Mouse (Mus musculus): ENCODE results near the gene Gm20388.
A peak's percentile ranks its signal among the peaks of the same experiment; 100 is the strongest.

Gene Gm20388

DNA sequence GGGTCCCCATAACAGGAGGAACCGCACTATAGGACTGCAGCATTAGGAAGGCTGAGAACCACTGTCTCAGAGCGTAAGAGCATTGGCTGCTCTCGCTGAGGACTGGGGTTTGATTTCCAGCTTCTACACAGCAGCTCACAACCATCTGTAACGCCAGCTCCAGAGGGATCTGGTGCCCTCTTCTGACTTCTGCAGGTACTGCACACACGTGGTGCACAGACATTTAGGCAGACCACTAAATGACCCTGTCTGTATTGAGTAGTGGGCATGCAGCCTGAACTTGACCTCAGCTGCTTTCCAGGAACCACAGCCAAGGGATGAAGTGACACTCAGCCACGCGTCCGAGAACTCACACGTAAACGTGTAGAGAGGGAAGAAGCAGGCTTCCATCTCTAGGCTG, 3912.5 kb downstream of the Gm20388 start:
- peak in 1 of 2 experiments; percentile 11 for DNase-seq

DNA sequence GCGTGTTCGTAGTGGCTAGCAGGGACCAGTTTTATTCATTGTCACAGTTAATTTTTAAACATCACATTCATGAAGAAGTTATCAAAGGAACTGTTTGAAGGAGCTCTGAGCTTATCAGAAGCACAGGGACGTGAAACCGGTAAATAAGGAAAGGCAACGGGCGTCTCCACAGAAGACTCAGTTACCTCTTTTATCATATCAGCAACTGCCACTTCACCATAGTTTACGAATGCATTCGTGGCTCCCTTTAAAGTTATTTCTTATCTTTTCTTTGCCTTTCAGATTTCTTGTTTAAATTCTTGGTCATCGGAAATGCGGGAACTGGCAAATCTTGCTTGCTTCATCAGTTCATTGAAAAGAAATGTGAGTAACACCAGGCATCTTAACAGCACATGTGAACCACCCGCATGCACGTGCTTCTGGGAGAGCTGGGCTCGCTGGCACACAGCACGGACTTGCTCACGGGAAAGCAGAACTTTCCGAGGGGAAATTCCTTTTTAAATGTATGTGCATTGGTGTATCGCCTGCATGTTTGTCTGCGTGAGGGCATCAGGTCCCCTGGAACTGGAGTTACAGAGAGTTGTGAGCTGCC, 3913.0 kb downstream of the Gm20388 start:
- no peak for DNase-seq

DNA sequence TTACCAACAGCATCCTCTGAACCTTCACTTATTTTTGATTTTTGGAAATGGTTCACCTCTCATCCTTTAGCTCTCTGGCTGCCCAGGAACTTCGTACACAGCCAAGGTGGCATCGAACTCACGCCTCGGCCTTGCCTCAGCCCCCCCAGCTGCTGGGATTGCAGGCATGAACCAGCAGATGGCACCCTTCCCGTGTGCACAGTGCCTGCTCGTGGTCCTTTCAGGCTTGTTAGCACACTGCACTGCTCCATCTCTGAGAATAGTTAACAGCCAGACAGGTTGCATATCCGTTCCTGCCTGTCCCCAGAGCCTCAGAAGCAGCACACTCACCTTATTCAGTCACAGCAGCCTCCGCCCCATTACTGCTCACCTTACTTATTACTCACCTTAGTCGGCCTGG, 3915.4 kb downstream of the Gm20388 start:
- peak; percentile 48 to 72 for DNase-seq

DNA sequence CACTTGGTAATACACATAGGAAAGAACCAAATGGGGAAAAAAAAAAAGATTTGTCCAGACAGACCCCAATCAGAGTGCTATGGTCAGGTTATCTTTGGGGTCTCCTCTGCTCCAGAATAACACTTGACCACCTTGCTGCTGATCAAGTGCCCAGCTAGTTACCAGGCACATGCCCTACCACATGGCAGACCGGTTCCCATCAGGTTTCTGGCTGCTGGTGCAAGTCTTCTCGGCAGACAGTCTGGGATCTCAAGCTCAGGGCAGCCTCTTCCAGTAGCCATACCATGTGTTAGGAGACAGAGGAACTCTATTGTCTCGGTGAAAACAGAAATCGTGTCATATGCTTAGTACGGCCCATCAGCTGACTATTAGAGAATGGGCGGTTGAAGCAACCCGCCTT, 3916.1 kb downstream of the Gm20388 start:
- peak; percentile 53 to 66 for DNase-seq

DNA sequence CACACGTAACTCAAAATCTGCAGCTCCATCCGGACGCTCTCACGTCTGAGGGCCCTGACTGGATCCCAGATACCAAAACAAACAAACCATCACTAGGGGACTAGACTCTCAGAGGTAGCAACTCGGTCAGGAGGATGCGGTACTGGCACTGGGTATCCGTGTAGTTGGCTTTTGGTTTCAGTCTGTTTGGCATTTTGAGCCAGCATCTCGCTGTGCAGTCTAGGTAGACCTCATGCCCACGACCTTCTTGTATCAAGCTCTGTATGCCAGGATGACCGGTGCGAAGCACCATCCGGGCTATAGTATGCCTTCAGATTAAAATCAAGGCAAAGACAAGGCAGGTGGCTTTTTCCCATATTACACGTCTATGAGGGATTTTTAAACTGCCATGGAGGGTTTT, 3916.9 kb downstream of the Gm20388 start:
- DNase-seq: peak; percentile 72

DNA sequence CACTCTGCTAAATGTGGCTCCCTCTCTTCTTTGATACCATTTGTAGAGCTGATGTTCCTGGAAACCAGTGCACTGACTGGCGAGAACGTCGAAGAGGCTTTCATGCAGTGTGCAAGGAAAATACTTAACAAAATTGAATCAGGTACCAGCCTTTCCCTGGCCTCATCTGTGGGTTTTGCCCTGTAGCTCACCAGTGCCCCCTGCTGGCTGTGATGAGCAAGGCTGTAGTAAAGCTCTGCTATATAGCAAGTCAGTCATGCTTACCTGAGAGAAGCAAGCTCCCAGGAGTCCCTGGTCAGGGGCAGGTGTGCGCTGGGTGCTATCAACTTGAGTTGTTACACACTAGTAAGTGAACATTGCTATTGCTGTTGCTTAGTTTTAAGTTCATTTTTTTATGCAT, 3922.1 kb downstream of the Gm20388 start:
- peak; percentile 60 to 76 for DNase-seq

DNA sequence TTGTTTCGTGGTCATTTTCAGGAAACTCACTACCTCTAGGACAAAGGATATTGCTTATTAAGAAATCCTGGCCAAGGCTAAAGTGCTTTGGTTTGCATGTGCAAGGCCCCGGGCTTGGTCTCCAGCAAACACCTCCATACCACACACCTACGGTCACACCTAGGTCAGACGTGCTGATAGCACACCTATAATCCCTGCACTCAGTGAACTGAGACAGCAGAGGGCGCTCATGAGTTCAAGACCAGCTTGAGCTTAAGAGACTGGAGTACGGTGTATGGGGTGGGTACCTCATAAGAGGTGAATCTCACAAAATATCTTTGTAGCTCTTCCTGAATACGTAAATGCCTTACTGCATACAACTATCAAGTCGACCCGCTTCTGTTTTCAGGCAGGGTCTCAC, 3924.8 kb downstream of the Gm20388 start:
- DNase-seq: peak; percentile 83 to 90

DNA sequence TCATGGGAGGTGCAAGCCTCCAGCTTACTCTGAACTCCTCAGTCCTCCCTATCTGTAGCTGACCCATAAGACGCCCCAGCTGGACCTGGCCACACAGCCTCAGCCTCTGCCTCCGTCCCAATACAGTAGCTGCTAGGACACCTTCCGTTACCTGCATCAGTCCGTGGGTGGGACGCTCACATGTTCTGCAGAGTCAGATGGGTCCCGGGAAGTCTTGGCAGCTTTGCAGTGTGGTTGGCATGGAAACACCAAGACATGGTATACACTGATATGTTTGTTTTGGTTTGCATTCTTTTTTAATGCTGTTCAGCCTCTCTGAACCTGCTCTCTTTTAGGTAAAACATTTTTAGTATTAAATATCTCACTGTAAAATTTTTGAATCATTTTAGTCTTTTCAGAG, 3925.7 kb downstream of the Gm20388 start:
- peak in 1 of 2 experiments; percentile 58 for DNase-seq

DNA sequence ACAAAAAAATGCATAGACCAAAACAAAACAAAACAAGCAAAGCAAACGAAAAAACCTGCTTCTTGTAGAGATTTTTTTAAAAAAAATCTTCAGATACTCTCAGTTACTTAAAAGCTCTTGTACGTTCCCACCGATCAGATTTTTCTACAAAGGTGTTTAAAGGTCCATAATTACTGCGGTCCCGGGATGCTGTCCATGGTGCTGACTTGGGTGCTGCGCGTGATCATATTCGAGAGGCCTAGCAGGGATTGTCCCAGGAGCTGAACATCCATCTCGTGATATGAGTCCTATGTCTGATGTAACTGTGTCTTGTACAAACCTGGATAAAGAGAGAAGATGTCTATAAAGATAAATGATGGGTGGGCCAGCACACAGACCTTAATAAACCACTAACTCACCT, 3927.9 kb downstream of the Gm20388 start:
- no peak for DNase-seq

DNA sequence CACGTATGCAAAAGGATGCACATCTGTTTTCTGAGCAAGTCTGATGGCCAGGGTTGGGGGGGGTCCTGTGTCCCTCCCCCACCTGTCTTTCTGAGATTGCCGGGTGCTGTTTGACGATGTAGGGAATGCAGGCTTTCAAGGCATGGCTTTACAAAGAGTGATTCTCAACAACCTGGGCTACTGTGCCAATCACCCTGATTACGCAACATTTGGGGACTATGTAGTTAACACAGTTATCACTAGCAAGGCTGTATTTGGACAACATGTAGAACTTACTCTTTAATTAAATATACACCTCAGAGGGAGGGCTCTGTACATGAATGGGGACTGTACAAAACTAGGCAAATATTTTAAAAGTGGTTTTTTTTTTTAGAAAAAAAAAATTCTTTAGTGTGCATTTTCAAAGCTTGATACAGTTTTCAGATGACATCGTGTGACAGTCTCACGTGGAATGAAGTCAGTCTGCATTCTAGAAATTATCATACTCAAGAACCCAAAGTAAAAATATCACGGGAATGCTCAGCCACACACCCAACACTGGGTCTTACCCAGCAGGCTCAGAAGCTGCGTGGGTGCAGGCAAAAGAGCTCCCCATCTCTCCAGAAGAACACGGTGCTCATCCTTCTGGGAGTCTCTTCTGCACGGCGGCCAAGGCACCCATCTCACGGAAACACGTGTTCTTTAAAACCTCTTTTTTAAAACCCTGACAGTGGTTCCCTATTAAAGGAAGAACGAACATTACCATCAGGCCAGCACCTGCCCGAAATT, 3930.1 kb downstream of the Gm20388 start:
- DNase-seq: peak in 1 of 2 experiments; percentile 11

DNA sequence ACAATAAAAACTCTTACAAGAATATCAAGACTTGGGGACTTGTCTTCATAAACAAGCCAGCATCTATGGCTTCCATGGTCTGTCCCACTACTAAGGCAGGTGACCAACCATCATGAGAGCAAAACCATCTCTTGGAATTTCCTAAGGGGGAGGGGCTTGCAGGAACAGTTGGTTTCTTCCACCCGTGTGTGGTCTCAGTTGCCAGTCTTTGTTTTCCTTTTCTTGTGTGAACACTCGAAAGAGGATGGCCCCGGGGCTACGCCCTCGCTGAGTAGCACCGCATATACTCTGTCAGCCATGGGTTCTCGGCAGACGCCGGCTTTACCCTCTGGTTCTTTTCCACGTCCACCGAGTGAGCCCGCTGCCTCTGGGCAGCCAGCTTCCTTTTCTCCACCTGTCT, 3931.4 kb downstream of the Gm20388 start:
- peak in 1 of 2 experiments; percentile 17 for DNase-seq

DNA sequence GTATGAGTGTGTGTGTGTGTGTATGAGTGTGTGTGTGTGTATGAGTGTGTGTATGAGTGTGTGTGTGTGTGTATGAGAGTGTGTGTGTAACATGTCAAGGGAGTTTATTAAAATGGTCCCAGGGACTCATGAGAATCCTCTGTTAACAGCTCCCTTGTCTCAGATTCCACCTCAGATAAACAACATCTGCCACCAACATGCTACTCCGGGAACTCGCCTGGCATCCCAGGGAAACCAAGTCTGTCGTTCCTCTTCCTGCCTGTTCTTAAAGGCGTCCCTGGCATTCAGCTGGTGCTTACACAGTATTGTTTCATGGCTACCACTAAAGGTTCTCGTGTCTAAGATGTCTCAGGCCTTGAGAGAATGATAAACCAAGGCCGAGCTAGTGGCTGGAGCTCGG, 3933.7 kb downstream of the Gm20388 start:
- DNase-seq: no peak

DNA sequence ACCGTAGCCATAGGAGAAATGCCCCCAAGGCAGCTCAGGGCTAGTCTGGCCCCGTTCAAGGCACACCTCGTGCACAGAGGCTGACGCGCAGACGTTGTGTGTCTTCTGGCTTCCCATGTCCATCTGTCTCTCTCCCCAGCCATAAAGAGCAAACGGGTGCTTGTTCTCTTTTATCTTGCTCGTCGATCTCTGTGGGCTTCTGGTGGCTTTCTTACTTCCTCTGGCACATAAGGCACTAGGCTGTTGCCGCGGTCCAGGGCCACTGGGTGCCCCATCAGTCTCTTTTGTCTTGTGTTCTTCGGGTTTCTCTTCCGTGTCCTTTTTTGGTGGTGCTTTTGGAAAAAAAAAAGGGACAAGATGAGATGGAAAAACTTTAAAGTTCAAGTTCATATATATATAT, 3934.5 kb downstream of the Gm20388 start:
- DNase-seq: peak; percentile 19 to 23

DNA sequence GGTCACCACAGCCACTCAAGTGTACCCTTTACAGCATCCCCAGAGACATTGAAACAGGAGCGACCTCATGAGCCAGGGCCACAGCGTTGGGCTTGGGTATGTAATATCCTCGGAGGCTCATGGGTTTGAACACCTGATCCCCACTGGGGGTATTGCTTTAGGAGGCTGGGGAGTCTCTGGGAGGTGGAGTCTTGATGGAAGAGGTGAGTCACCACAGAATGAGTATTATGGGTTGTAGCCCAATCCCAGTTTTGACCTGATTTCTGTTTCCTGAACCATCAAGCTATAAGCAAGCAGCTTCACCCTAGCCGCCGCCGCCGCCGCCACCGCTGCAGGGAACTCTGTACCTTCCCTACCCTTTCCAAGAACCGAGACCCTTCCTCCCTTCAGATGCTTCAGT, 3935.3 kb downstream of the Gm20388 start:
- peak in 1 of 2 experiments; percentile 29 for DNase-seq

DNA sequence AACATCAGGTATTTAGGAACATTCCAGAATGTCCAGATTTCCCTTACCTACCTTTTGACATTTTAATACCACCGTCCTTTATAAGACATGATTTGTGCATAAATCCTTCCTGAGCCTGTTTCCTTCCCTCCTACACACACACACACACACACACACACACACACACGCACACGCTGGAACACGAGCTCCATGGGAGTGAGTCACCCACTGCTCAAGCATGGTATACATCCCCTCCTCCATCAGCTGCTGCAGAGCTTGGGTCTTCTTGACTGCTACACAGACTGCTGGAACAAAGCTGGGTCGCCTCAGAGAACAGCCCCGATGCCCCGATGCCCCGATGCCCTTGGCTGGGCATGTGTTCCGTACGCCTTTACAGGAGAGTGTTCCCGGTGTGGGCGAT, 3935.9 kb downstream of the Gm20388 start:
- DNase-seq: peak; percentile 36 to 44

DNA sequence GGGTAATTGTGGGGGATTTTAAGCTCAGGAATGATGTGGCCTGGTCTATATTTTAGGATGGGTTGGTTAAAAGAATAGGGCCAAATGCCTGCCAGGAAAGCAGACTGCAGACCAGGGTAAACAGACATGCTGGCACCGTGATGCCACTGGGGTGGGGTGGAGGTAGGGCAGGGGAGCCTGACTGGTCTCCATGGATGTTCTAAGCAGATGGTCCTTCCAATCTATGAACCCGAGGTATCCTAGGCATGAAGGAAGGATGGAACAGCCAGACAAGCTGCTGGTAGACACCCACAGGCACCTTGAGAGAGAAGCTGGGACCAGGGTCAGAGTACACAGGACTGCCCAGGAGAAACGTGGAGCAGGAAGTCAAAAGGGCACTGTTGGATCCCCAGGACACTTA, 3936.9 kb downstream of the Gm20388 start:
- DNase-seq: peak; percentile 61 to 72

DNA sequence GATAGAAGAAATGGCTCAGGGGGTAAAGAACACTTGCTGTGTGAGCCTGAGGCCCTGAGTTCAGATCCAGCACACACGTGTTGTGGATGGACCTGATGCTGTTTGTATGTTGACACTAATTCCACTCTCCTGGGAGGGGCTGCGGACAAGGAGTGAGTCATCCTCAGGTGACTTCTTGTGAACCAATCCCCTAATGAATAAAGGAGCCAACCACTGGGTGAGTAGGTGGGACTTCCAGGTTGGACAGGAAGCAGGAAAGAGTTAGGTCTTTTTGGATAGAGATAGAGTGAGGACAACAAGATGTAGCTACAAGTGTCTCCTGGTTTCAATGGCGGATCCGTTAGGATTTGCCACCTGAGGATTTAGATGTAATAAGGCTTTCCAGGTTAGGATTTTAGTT, 3938.7 kb downstream of the Gm20388 start:
- DNase-seq: no peak

DNA sequence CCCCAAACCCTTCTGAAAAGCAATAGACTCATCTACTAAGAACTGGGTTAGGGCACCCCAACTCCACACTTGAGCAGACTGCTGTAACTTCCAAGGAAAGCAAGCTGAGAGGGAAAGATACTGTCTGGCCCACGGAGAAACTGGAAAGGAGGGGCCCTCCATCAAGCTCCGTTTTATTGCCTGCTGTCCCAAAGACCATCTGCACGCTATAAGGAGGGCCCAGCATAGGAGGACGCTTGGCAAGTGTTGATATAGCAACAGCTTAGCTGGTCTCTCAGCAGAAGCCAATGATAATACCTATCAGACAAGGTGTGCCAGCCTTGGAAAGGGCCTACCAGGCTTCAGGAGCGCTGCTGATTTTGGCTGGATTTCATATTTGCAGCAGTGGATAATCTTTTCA, 3940.9 kb downstream of the Gm20388 start:
- DNase-seq: peak; percentile 50 to 63

DNA sequence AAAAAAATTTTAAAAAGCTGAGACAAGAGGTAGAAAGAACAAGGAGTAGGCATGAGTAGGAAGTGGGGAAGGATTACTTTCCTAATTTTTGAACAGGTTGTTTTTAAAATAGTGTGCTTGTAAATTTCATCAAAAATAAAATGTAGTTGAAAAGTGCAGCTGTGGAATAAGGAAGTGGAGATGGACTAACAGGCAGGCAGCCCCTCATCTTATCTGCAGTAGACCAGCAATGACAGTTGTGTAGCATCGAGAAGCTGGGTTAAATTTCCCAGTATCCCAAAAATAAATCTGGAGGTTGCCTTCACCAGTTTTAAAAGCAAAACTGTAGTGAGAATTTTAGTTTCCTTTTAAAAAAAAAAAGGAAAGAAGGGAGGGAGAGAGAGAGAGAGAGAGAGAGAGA, 3943.6 kb downstream of the Gm20388 start:
- DNase-seq: no peak

DNA sequence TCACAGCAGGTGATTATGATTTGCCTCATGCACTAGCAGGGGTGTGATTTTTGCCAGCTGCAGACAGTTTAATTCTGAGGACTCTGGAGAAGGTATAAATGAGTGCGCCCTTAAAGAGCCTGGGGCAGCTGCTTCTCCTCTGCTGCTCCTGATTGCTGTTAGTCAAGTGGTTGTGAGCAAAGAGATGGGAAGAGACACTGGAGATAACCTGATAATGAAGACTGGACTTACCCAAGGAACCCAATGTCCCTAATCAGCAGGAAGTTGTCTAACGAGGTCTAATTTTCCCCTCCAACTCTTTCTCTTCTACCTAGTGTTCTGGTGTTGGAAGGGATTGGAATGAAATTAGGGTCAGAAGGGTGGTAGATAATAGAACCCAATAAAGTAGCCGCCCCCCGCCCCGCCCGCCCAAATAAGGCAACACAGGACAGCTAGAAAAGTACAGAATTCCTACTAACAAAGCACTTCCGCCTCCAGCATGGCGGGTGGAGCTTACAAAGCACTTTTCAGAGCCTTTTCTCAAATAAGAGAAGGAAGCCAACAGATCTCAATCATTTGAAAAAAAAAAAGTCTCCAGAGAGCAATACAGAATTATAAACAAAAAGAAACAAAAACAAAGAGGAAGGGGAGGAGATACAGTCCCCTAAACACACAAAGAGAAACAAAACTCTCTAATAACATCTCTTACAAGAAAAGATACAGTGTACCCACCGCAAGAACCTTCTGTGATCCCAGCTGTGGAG, 3944.3 kb downstream of the Gm20388 start:
- DNase-seq: no peak

DNA sequence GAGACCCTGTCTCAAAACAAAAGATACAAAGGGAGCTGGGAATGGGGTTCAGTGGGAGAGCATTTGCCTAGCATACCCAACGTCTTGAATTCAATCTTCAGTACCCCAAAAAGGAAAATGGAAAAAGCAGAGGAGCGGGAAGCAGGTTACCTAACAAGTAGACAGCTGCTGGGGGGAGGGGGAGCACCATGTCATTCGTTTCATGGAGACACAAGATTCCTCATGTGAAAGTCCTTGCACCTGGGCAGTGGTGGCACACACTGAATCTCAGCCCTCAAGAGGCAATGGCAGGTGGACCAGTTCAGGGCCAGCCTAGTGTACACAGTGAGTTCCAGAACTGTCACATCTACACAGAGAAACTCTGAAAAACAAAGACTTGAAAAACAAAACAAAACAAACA, 3946.7 kb downstream of the Gm20388 start:
- peak in 1 of 2 experiments; percentile 56 for DNase-seq

DNA sequence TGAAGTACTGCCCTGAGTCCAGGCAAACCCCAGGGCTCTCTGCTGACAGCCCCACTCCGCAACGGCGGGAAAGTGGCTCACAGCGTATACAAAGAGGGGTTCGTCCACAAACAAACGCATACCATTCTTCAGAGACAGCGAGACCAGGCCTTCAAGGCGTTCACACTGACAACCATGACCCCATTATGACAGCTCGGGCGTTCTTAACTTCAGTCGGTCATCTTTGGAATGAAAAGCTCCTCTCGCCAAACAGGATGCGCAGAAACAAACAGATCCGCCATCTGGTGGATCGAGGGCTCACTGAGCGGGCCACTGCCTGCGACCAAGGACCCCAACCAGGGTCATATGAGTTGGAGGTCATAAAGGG, 3947.9 kb downstream of the Gm20388 start:
- DNase-seq: peak in 1 of 2 experiments; percentile 64

DNA sequence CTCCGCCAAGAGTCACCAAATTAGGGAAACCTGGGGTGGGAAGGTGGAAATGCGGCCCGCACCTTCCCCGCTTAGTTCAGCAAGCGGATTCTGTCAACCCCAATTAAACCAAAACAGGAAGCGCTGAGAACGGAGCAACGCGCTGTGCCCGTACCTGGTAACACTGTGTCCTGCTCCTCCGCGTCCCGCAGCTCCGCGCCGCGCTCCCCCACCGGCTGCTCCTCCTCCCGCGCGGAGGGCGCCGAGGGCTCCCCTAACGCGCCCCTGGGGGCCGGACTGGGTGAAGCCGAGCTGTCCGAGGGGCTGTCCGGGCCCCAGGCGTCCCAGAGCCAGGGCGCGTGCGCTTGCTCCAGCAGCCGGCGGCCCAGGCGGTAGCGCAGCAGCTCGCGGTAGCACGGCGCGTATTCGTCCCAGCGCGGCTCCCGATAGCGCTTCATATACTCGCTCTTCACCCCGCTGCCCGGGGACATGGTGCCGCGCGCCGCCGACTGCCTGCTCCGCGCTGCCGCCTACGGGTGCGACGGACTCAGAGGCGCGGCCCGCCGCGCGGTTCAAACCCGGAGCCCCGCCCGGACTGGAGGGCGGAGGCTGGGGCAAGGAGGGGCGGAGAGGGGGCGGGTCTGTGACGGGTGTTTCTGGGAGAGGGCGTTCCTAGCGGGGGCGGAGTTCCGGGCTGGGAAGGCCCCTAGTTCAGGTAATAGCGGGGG, 3948.5 kb downstream of the Gm20388 start:
- peak; percentile 95 to 97 for DNase-seq
